Mouse (Mus musculus): ENCODE data around the gene Tspan1. TPM values are rescaled to one million over a fixed set of nuclear protein-coding genes. Genes with fewer than 3 reads are reported as not detected.

The Tspan1 gene
- total and polyA plus RNA-seq, 3 experiments: 0.03 to 0.08 TPM; not detected in 1

DNA sequence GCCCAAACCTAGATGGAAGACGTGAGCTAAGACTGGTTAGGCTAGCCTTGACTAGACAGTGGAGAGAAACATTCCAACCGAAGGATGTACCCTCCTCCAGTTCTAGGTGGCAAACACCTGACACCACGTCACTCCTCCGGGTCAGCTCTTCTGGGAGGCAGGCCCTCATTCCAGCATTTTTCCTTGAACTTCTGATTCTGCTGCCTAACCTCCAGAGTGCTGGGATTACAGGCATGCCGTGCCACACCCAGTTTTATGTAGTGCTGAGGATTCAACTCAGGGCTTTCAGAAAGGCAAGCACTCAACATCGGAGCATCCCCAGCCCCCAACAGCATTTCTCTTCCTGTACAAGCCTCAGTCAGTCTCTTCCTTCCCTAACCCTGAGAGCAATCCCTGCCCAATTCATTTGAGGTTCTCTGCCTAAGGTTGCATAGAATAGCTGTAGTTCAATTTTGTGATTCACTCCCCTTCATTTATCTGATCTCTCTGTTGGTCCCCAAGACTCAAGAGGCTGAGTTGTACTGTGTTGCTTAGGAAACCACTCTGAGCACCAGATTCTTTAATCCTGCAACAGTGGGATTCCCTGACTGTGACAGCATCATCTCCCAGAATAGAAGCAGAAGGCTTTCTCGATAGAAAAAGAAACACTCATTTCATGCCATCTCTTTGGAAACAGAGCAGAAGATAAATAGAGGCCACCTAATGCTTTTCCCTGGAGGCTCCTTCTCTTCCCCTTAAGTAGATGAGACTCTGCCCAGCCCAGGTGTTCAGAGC is 26.4 kb downstream of the Tspan1 start:
- Histone ChIP-seq H3K36me3 (ENCODE audit: control insufficient read depth in 1 of 2, insufficient read depth in 2 of 2, low read length in 2 of 2) (no peaks in the 10 kb centered on the region), H3K4me3 (ENCODE audit: control insufficient read depth in 1 of 2, insufficient read depth in 1 of 2, low read depth in 2 of 2, low read length in 2 of 2) (no peak overlapping the region), H3K9me3 (replicated peaks; ENCODE audit: insufficient read depth, low read length) (no peaks in the 10 kb centered on the region), H3K27ac (ENCODE audit: control insufficient read depth, low read depth, low read length) (no peak overlapping the region), H3K4me1 (ENCODE audit: control insufficient read depth in 1 of 2, insufficient read depth in 2 of 2, low read length in 2 of 2) (0 out of 4 replicates have a peak, but pooled peaks cover 0 to 3% of the 10 kb centered on the region in 2 experiments), H3K79me2 (ENCODE audit: control insufficient read depth, insufficient read depth, low read length, poor library complexity) (no peaks in the 10 kb centered on the region), H3K27me3 (ENCODE audit: control insufficient read depth in 1 of 2, insufficient read depth in 2 of 2, low read length in 2 of 2) (no peaks in the 10 kb centered on the region), H3K9ac (ENCODE audit: control insufficient read depth, low read depth, low read length, poor library complexity, severe bottlenecking) (no peak overlapping the region)
- TF ChIP-seq GABPA (IDR thresholded peaks at IDR 0.05; ENCODE audit: low read depth, low read length): no peak
- no peak for TF ChIP-seq JUND (IDR thresholded peaks at IDR 0.05; ENCODE audit: low read depth, low read length)
- no peak for TF ChIP-seq E2F4 (IDR thresholded peaks at IDR 0.05; ENCODE audit: borderline replicate concordance, low read depth, low read length)
- no peak for TF ChIP-seq MXI1 (IDR thresholded peaks at IDR 0.05; ENCODE audit: low read depth, low read length)
- TF ChIP-seq EP300 (IDR thresholded peaks at IDR 0.05; ENCODE audit: low read depth in 1 of 2, low read length in 2 of 2): no peak
- no peak for TF ChIP-seq CHD1 (IDR thresholded peaks at IDR 0.05; ENCODE audit: low read depth, low read length)
- TF ChIP-seq POLR2A (IDR thresholded peaks at IDR 0.05; ENCODE audit: control insufficient read depth in 1 of 2, insufficient read depth in 1 of 2, low read depth in 1 of 2, low read length in 2 of 2, poor library complexity in 1 of 2): no peak
- TF ChIP-seq MEF2A (IDR thresholded peaks at IDR 0.05; ENCODE audit: extremely low read depth, insufficient replicate concordance, low read depth, low read length, poor library complexity, severe bottlenecking): no peak
- no peak for TF ChIP-seq BHLHE40 (IDR thresholded peaks at IDR 0.05; ENCODE audit: borderline replicate concordance, low read depth, low read length)
- TF ChIP-seq SIN3A (IDR thresholded peaks at IDR 0.05; ENCODE audit: low read length): no peak
- TF ChIP-seq ELF1 (IDR thresholded peaks at IDR 0.05; ENCODE audit: low read depth, low read length): no peak
- no peak for TF ChIP-seq MAFK (IDR thresholded peaks at IDR 0.05; ENCODE audit: borderline replicate concordance, low read depth, low read length)
- DNase-seq (ENCODE audit: low read depth, low spot score): no peak

DNA sequence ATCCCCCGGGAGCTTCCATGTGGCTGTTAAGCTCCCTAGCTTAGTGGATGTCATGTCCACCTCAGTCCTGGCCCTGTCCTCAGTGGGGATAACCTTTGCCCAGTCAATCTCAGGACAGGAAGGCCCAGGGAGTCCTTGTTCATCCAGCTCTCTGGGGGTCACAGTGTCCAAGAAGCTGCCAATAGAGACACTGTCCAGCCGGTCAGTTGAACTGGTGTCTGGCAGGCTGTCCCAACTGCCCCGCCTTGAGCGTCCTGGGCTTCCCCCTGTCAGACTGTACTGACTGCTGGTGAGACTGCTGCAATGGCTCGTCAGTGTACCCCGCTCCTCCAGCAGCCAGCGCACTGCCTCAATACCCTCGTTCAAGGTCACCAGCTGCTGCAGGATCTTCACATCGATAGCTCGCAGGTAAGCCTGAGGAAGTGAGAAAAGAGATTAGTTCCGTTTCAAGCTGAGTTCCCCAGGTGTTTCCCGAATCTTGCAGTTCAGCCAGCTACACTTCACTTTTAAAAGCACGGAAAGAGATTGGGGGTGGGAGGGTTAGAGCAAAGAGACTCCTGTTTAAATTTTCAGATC is 29.9 kb downstream of the Tspan1 start:
- H3K9ac ChIP-seq (ENCODE audit: control insufficient read depth, low read depth, low read length, poor library complexity, severe bottlenecking): no peak overlapping the region
- no peak for DNase-seq (ENCODE audit: low read depth, low spot score)
- 0 out of 4 replicates have a peak, but pooled peaks cover 0 to 2% of the 10 kb centered on the region in 2 experiments for H3K36me3 ChIP-seq (ENCODE audit: control insufficient read depth in 1 of 2, insufficient read depth in 2 of 2, low read length in 2 of 2)

More for the DNA sequence above, 29.9 kb downstream of the Tspan1 start:
- no peaks in the 10 kb centered on the region for H3K27me3 ChIP-seq (ENCODE audit: control insufficient read depth in 1 of 2, insufficient read depth in 2 of 2, low read length in 2 of 2)
- peaks cover 0 to 2% of the 10 kb centered on the region in 2 experiments; a peak in 1 of 4 replicates for H3K4me1 ChIP-seq (ENCODE audit: control insufficient read depth in 1 of 2, insufficient read depth in 2 of 2, low read length in 2 of 2)
- no peaks in the 10 kb centered on the region for H3K9me3 ChIP-seq (replicated peaks; ENCODE audit: insufficient read depth, low read length)
- TF ChIP-seq MYB (IDR thresholded peaks at IDR 0.05; ENCODE audit: low read depth, low read length) (no peak), NRF1 (IDR thresholded peaks at IDR 0.05; ENCODE audit: insufficient read depth, low read depth, low read length, poor library complexity, severe bottlenecking) (no peak), CHD1 (IDR thresholded peaks at IDR 0.05; ENCODE audit: low read depth, low read length) (no peak)
- H3K4me3 ChIP-seq (ENCODE audit: control insufficient read depth in 1 of 2, insufficient read depth in 1 of 2, low read depth in 2 of 2, low read length in 2 of 2): no peak overlapping the region
- H3K79me2 ChIP-seq (ENCODE audit: control insufficient read depth, insufficient read depth, low read length, poor library complexity): no peaks in the 10 kb centered on the region
- H3K27ac ChIP-seq (ENCODE audit: control insufficient read depth, low read depth, low read length): no peak overlapping the region

Measured in MEL (cell line).